Mouse (Mus musculus) hematopoietic stem cell, adult 5-6 weeks (primary cell): ENCODE measurements around the gene Erf. TPM values are rescaled to one million over a fixed set of nuclear protein-coding genes. Genes with fewer than 3 reads are reported as not detected.

Experiments
- ATAC-seq, 2 experiments: fragments of 125-278 bp in 1 of 2; replicated peaks in 1 of 2; 2 replicates each; pipeline ENCODE4 v1.8.0; 2016 to 2017; ENCODE audit warnings: inconsistent platforms in 2 of 2, mild to moderate bottlenecking in 2 of 2, moderate number of reproducible peaks in 2 of 2, low read depth in 1 of 2, moderate TSS enrichment in 1 of 2; ENCODE audit not compliant: low FRiP score in 2 of 2, poor library complexity in 2 of 2, severe bottlenecking in 2 of 2, insufficient read depth in 1 of 2, low TSS enrichment in 1 of 2
- total RNA-seq: library from RNA; stranded (forward); fragments of 172-1452, 232-1000 nt; gene quantifications from 2 replicates; pipeline ENCODE4 v1.2.3, GENCODE M21; 2017

Erf gene
- total RNA-seq, 1 experiment from 2014 or later, result 14.1 TPM

- ATAC-seq, result 0 out of 4 replicates have a peak, but pooled peaks of 1 of the 2 experiments have one; percentile 9
These were observed 33.1 kb upstream of the Erf start for GRCm38 (mm10) chr7:25283637-25284036.

- no peak for ATAC-seq
These were observed 32.2 kb upstream of the Erf start for GRCm38 (mm10) chr7:25282731-25283211.

GRCm38 (mm10) chr7:25281734-25282601 is 31.4 kb upstream of the Erf start:
- ATAC-seq, result peak; percentile 59 to 74

GRCm38 (mm10) chr7:25281166-25281733 is 30.7 kb upstream of the Erf start:
- no peak for ATAC-seq

- no peak for ATAC-seq
These were observed 29.6 kb upstream of the Erf start for GRCm38 (mm10) chr7:25279861-25280791.

GRCm38 (mm10) chr7:25279076-25279860 is 28.7 kb upstream of the Erf start:
- 0 out of 4 replicates have a peak, but pooled peaks have one; percentile 4 to 5 for ATAC-seq

GRCm38 (mm10) chr7:25278341-25279075 is 27.9 kb upstream of the Erf start:
- peak; percentile 29 to 37; a peak in 3 of 4 replicates for ATAC-seq

- no peak for ATAC-seq
These were observed 27.4 kb upstream of the Erf start for GRCm38 (mm10) chr7:25277998-25278340.

GRCm38 (mm10) chr7:25277405-25277804 is 26.8 kb upstream of the Erf start:
- no peak for ATAC-seq

- ATAC-seq, result no peak
These were observed 25.2 kb upstream of the Erf start for GRCm38 (mm10) chr7:25275555-25276298.

- ATAC-seq, result no peak
These were observed 24.4 kb upstream of the Erf start for GRCm38 (mm10) chr7:25274996-25275395.

- ATAC-seq, result peak; percentile 54 to 57; a peak in 2 of 4 replicates
These were observed 24.0 kb upstream of the Erf start for GRCm38 (mm10) chr7:25274571-25274970.

GRCm38 (mm10) chr7:25273259-25274241 is 23.0 kb upstream of the Erf start:
- ATAC-seq, result no peak

- ATAC-seq, result no peak
These were observed 22.1 kb upstream of the Erf start for GRCm38 (mm10) chr7:25272445-25273258.
